Mouse (Mus musculus) heart, adult 2 months (tissue): ENCODE data around the gene Bcl2l10. TPM values are rescaled to one million over a fixed set of nuclear protein-coding genes. Genes with fewer than 3 reads are reported as not detected.

ENCODE experiments used
- DNase-seq, 2 experiments: peaks; one replicate each; pipeline ENCODE4 v3.0.0; 2021
- H3K27ac ChIP-seq: fragments of 200-600 bp; 2 replicates; pipeline ENCODE4 v1.8.1; 2022
- H3K27me3 ChIP-seq: fragments of 200-500 bp; 2 replicates; pipeline ENCODE4 v1.6.1; 2012; ENCODE audit warnings: mild to moderate bottlenecking, low read length, inconsistent platforms, mixed read lengths; ENCODE audit not compliant: control insufficient read depth, insufficient read depth
- H3K36me3 ChIP-seq: fragments of 200-500 bp; 2 replicates; pipeline ENCODE4 v1.6.1; 2012; ENCODE audit warnings: low read length, inconsistent platforms; ENCODE audit not compliant: control insufficient read depth, insufficient read depth
- H3K4me1 ChIP-seq: fragments of 200-500 bp; 2 replicates; pipeline ENCODE4 v1.6.1; 2011; ENCODE audit warnings: low read length; ENCODE audit not compliant: control insufficient read depth, insufficient read depth
- H3K4me3 ChIP-seq: fragments of 200-600 bp; 2 replicates; pipeline ENCODE4 v1.8.1; 2022
- H3K79me2 ChIP-seq: fragments of 200-500 bp; replicated peaks from 2 replicates; pipeline ENCODE4 v1.6.1; 2012; ENCODE audit warnings: mild to moderate bottlenecking, inconsistent platforms, low read length, moderate library complexity, mixed read lengths; ENCODE audit not compliant: control insufficient read depth, insufficient read depth
- H3K9ac ChIP-seq: fragments of 200-500 bp; 2 replicates; pipeline ENCODE4 v1.6.1; 2012; ENCODE audit warnings: low read depth, mild to moderate bottlenecking, control low read depth, inconsistent platforms, low read length, mixed read lengths
- CTCF ChIP-seq: fragments of 200-600 bp; IDR thresholded peaks from 2 replicates; pipeline ENCODE4 v1.8.1; 2022; ENCODE audit warnings: antibody characterized with exemption, mild to moderate bottlenecking, moderate library complexity
- EP300 ChIP-seq: fragments of 200-500 bp; IDR thresholded peaks from 2 replicates; pipeline ENCODE4 v1.6.1; 2011; ENCODE audit warnings: low read depth, low read length, control low read depth; ENCODE audit not compliant: insufficient read depth
- POLR2A ChIP-seq: fragments of 200-500 bp; IDR thresholded peaks from 2 replicates; pipeline ENCODE4 v1.6.1; 2011; ENCODE audit warnings: mild to moderate bottlenecking, low read depth, low read length, control low read depth; ENCODE audit not compliant: insufficient read depth
- WGBS: fragments of 180-500 bp; shearing (Covaris S2); methylation state at CpG from one replicate; pipeline ENCODE4 v1.1.7; 2018; 5-methylcytosine and 5-hydroxymethylcytosine counted together
- intact Hi-C: fragments of 180-260 bp; cut with DNase I; formaldehyde crosslinking; loops from one replicate; pipeline ENCODE4 v1.15.1; 2025
- polyA plus RNA-seq: library from polyadenylated mRNA; depleted of rRNA; stranded (reverse); fragments of >200 nt; gene quantifications from 2 replicates; pipeline ENCODE4 v1.2.3, GENCODE M21; 2012
- total RNA-seq, 2 experiments: library from RNA; stranded (reverse); gene quantifications; 2 replicates each; pipeline ENCODE4 v1.2.3; 2021

The Bcl2l10 gene
- total and polyA plus RNA-seq, 3 experiments, result not detected

GRCm38 (mm10) chr9:75365195-75365594 is 17.6 kb downstream of the Bcl2l10 start:
- no peaks in the 10 kb centered on the region for H3K79me2 ChIP-seq
- no peak for DNase-seq
- no peaks in the 10 kb centered on the region for H3K36me3 ChIP-seq
- TF ChIP-seq EP300 (no peak), POLR2A (no peak), CTCF (no peak)
- intact Hi-C loops, result no loop called here
- no peak overlapping the region for H3K27ac ChIP-seq
- H3K4me1 ChIP-seq, result peaks cover 3% of the 10 kb centered on the region; the same call in 1 of the 2 replicates
- WGBS, result 64% methylated on average over 4 of the region's 4 CpGs
- no peak overlapping the region for H3K4me3 ChIP-seq
- no peak overlapping the region for H3K9ac ChIP-seq
- no peaks in the 10 kb centered on the region for H3K27me3 ChIP-seq

- no peak for DNase-seq
- Histone ChIP-seq H3K4me1 (peaks cover 3% of the 10 kb centered on the region; the same call in 1 of the 2 replicates), H3K27ac (no peak overlapping the region), H3K79me2 (no peaks in the 10 kb centered on the region), H3K27me3 (no peaks in the 10 kb centered on the region), H3K4me3 (no peak overlapping the region), H3K36me3 (no peaks in the 10 kb centered on the region), H3K9ac (no peak overlapping the region)
- intact Hi-C loops, result no loop called here
- 64% methylated on average over 5 of the region's 5 CpGs for WGBS
- TF ChIP-seq CTCF, result no peak
- no peak for TF ChIP-seq POLR2A
- no peak for TF ChIP-seq EP300
Measured at GRCm38 (mm10) chr9:75366191-75366590, 18.6 kb downstream of the Bcl2l10 start.

DNA sequence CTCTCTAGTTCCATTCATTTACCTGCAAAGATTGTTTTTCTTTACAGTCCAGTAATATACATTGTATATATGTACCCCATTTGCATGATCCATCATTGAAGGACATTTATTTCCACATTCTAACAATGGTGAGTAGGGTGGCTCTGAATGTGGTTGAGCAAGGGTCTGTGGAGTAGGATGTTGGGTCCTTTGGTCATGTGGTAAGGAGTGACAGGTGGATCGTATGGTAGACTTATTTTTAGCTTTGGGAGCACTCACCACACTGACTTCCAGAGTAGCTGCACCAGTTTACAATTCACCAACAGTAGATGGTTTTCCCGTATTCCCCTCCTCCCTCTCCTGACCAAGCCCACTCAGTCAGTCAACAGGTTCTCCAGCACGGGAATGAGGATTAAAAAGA is 21.2 kb downstream of the Bcl2l10 start:
- H3K79me2 ChIP-seq, result no peaks in the 10 kb centered on the region
- H3K36me3 ChIP-seq, result no peaks in the 10 kb centered on the region
- TF ChIP-seq CTCF (no peak), EP300 (no peak), POLR2A (no peak)
- no peak for DNase-seq
- no peaks in the 10 kb centered on the region for H3K4me1 ChIP-seq
- H3K4me3 ChIP-seq, result no peak overlapping the region
- intact Hi-C loops, result no loop called here
- H3K27me3 ChIP-seq, result no peaks in the 10 kb centered on the region
- 64% methylated on average over 3 of the region's 3 CpGs for WGBS
- H3K9ac ChIP-seq, result no peak overlapping the region
- no peak overlapping the region for H3K27ac ChIP-seq

DNA sequence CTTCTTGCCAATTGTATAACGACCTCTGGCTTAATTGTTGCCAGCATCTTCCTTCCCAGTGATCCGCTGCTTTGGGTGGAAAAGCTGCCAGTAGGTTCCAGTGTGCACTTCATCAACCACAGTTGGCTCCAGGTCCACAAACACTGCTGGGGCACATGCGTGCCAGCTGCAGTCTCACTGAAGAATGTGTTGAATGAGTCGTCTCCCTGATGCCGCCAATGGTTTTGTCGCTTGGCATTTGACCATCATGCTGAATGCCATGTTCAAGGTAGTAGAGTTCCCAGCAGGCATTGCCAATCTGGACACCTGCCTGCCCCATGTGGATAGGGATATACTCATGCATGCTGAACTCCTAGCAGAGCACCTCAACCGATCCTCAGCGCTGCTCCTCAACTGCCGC is 28.0 kb downstream of the Bcl2l10 start:
- H3K79me2 ChIP-seq, result no peaks in the 10 kb centered on the region
- H3K27me3 ChIP-seq, result no peaks in the 10 kb centered on the region
- H3K36me3 ChIP-seq, result no peaks in the 10 kb centered on the region
- H3K4me3 ChIP-seq, result no peak overlapping the region
- TF ChIP-seq EP300 (no peak), POLR2A (no peak), CTCF (no peak)
- DNase-seq, result no peak
- H3K4me1 ChIP-seq, result no peaks in the 10 kb centered on the region
- intact Hi-C loops, result no loop called here
- no peak overlapping the region for H3K27ac ChIP-seq
- 75% methylated on average over 9 of the region's 9 CpGs for WGBS
- H3K9ac ChIP-seq, result no peak overlapping the region

DNA sequence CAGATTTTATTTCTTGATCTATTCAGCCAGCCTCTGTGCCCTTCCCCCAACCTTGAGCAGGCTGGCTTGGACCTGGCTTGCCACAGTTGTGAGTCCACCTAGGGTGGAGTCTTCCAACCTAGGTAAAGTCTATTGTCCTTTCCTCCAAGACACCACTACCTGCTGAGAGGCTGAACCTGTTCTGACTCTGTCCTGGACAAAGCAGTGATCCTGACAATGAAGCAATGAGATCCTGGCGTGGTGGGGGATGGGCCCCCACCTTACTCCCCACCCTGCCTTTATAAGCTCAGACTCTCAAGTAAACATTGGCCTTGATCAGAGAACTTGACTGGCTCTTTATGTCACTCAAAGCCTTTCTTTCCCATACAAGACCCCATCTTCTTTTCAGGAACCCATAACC is 28.9 kb downstream of the Bcl2l10 start:
- 64% methylated on average over 1 of the region's 1 CpGs for WGBS
- Histone ChIP-seq H3K27me3 (no peaks in the 10 kb centered on the region), H3K36me3 (no peaks in the 10 kb centered on the region), H3K79me2 (no peaks in the 10 kb centered on the region), H3K27ac (no peak overlapping the region), H3K4me1 (no peaks in the 10 kb centered on the region), H3K4me3 (no peak overlapping the region), H3K9ac (no peak overlapping the region)
- intact Hi-C loops, result no loop called here
- DNase-seq, result no peak
- no peak for TF ChIP-seq POLR2A
- no peak for TF ChIP-seq EP300
- no peak for TF ChIP-seq CTCF

DNA sequence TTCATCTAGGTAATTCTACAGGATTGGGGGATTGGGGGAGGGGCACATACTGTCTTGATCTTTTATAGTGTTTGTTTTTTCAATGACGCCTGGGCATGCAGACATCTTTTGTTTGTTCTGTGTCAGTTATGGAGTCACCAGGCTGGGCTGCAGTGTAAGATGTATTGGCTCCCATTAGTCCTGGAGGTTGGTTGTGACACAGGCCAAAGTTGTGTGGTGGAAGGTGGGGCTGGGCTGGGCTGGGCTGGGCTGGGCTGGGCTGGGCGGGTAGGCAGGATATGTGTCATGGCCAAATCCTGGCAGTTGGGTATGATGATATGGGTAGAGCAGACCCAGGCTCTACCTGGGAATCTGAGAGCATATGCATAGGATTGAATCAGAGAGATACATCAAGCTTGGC is 31.2 kb downstream of the Bcl2l10 start:
- Histone ChIP-seq H3K4me3 (no peak overlapping the region), H3K9ac (no peak overlapping the region), H3K27ac (no peak overlapping the region), H3K27me3 (no peaks in the 10 kb centered on the region), H3K79me2 (no peaks in the 10 kb centered on the region), H3K36me3 (no peaks in the 10 kb centered on the region), H3K4me1 (no peaks in the 10 kb centered on the region)
- intact Hi-C loops, result no loop called here
- no peak for DNase-seq
- no peak for TF ChIP-seq POLR2A
- no peak for TF ChIP-seq EP300
- no peak for TF ChIP-seq CTCF
- 79% methylated on average over 2 of the region's 2 CpGs for WGBS

DNA sequence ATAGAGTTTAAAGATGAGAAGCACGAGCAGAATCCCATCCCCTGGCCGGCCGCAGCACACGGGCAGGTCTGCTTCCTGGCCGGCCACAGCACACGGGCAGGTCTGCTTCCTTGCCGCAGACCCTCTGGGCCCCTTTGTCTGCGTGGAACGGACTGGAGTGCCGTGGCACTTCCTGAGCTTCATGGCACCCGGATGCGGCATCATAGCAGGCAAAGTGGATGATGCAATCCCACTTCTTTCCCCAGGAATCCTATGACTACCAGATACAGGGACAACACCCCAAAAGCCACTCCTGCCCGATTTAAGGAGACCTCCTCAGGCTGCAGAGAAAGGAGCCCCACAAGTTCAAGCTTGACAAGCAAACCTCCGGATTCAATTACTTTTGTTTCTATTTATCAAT is 35.3 kb downstream of the Bcl2l10 start:
- 85% methylated on average over 14 of the region's 14 CpGs for WGBS
- intact Hi-C loops, result no loop called here

More for the DNA sequence above, 35.3 kb downstream of the Bcl2l10 start:
- Histone ChIP-seq H3K9ac (no peak overlapping the region), H3K4me3 (no peak overlapping the region), H3K4me1 (no peaks in the 10 kb centered on the region), H3K27me3 (no peaks in the 10 kb centered on the region), H3K27ac (no peak overlapping the region), H3K79me2 (no peaks in the 10 kb centered on the region), H3K36me3 (no peaks in the 10 kb centered on the region)
- DNase-seq, result no peak
- TF ChIP-seq CTCF (no peak), EP300 (no peak), POLR2A (no peak)
